13 mouse cellular contexts compared by ENCODE assay signal in genomic region chr4:43402212-43402611, GRCm38 (mm10). TPM values are rescaled to one million over a fixed set of nuclear protein-coding genes. Genes with fewer than 3 reads are reported as not detected.
A peak's percentile ranks its signal among the peaks of the same experiment; 100 is the strongest.
DNase-seq lines count a peak whose midpoint lies in the region; ATAC-seq and TF ChIP-seq lines count a peak whose summit lies in the region.
"Had no signal": no experiment of that assay in that cellular context is flagged by ENCODE, and none has a peak within 500 bp of the region (broad histone marks: within the 10 kb centered on the region; RNA-seq: fewer than 3 reads in every experiment).

No protein-coding gene starts in this region.

- WGBS in kidney, adult 2 months = 57% methylated on average over 9 of the region's 9 CpGs
- 50% methylated on average over 9 of the region's 9 CpGs for WGBS in intestine, embryonic 14.5 days

- H3K27me3 ChIP-seq in kidney, adult 2 months (replicated peaks; ENCODE audit: control insufficient read depth, insufficient read depth, low read length) = no peaks in the 10 kb centered on the region
- H3K27me3 ChIP-seq in intestine, embryonic 14.5 days (replicated peaks; ENCODE audit: control insufficient read depth, insufficient read depth, low read length) = no peaks in the 10 kb centered on the region
- H3K27me3 ChIP-seq: forebrain, embryonic 15.5 days; midbrain, embryonic 12.5 days had no signal

- peak overlapping the region; percentile 31 for H3K4me2 ChIP-seq in intestine, embryonic 14.5 days (ENCODE audit: low read length)
- H3K4me2 ChIP-seq: forebrain, embryonic 15.5 days; midbrain, embryonic 12.5 days had no signal

- H3K4me3 ChIP-seq in kidney, adult 2 months (ENCODE audit: insufficient read depth, low read depth, low read length) = no peak overlapping the region
- H3K4me3 ChIP-seq in intestine, embryonic 14.5 days (ENCODE audit: low read depth, low read length) = peak overlapping the region; percentile 8; the same call in 1 of the 2 replicates
- H3K4me3 ChIP-seq: forebrain, embryonic 15.5 days; midbrain, embryonic 12.5 days had no signal

- no peaks in the 10 kb centered on the region for H3K9me3 ChIP-seq in intestine, embryonic 14.5 days (ENCODE audit: control insufficient read depth, low read length)
- H3K9me3 ChIP-seq: forebrain, embryonic 15.5 days; midbrain, embryonic 12.5 days had no signal

- no peaks in the 10 kb centered on the region for H3K36me3 ChIP-seq in kidney, adult 2 months (ENCODE audit: control insufficient read depth, insufficient read depth, low read length)
- no peaks in the 10 kb centered on the region for H3K36me3 ChIP-seq in intestine, embryonic 14.5 days (ENCODE audit: control insufficient read depth, insufficient read depth, low read length)
- H3K36me3 ChIP-seq: forebrain, embryonic 15.5 days; midbrain, embryonic 12.5 days had no signal

- H3K27ac ChIP-seq in kidney, adult 2 months (ENCODE audit: insufficient read depth, low read depth, low read length) = no peak overlapping the region
- no peak overlapping the region for H3K27ac ChIP-seq in intestine, embryonic 14.5 days (ENCODE audit: low read depth)
- H3K27ac ChIP-seq: forebrain, embryonic 15.5 days; midbrain, embryonic 12.5 days had no signal

- DNase-seq in kidney, adult 2 months = peak; percentile 23
- DNase-seq in kidney, postnatal 36 days = no peak
- peak; percentile 59 for DNase-seq in A20 (ENCODE audit: low read depth, low spot score)
- peak; percentile 69 for DNase-seq in adrenal gland, postnatal 14 days
- no peak for DNase-seq in intestine, embryonic 14.5 days (ENCODE audit: low spot score)
- no peak for DNase-seq in cerebellum, adult 9-10 months
- DNase-seq in thymus, postnatal 10 days (ENCODE audit: low spot score in 2 of 2) = no peak
- DNase-seq in frontal cortex, postnatal 25 days (ENCODE audit: low spot score in 2 of 2) = no peak
- DNase-seq: kidney, adult 9 months; thymus, adult 18-20 months had no signal

- peaks cover 33% of the 10 kb centered on the region for H3K4me1 ChIP-seq in kidney, adult 2 months (ENCODE audit: control insufficient read depth, insufficient read depth, low read length)
- H3K4me1 ChIP-seq in intestine, embryonic 14.5 days (replicated peaks; ENCODE audit: control insufficient read depth, insufficient read depth, low read length) = peaks cover 51% of the 10 kb centered on the region

- ATAC-seq in intestine, embryonic 14.5 days (replicated peaks; ENCODE audit: low FRiP score, low TSS enrichment, low read depth) = no peak
- ATAC-seq: forebrain, embryonic 15.5 days had no signal

- no peak overlapping the region for H3K9ac ChIP-seq in intestine, embryonic 14.5 days (ENCODE audit: low read length)
- H3K9ac ChIP-seq: forebrain, embryonic 15.5 days; midbrain, embryonic 12.5 days had no signal

- TF ChIP-seq CTCF in kidney, adult 2 months (conservative IDR thresholded peaks at IDR 0.05; ENCODE audit: insufficient read depth, insufficient read length, low read depth, low read length) = no peak

- TF ChIP-seq POLR2A in kidney, adult 2 months (IDR thresholded peaks at IDR 0.05; ENCODE audit: low read depth, low read length) = no peak

RNA-seq across cellular contexts. Expression of gene Rusc2, which starts 20.4 kb away (rescaled TPM):
- polyA plus RNA-seq in kidney, adult 2 months (2012; rRNA removed) = 15.5 and 17.3 TPM in 2 replicates
- total RNA-seq in adrenal gland, postnatal 14 days (2021) = 34.8 and 38.6 TPM in 2 replicates
- 11.2 and 11.7 TPM in 2 replicates for polyA plus RNA-seq in intestine, embryonic 14.5 days (2014; fragmentation: Nextera tagmentation; extraction: Ambion mirVana)
- total RNA-seq: CH12.LX had no signal

RNA-seq across cellular contexts. Expression of gene Fam166b, which starts 26.7 kb away (rescaled TPM):
- 1.3 and 1.6 TPM in 2 replicates for polyA plus RNA-seq in kidney, adult 2 months (2012; rRNA removed)
- not detected in 2 replicates for total RNA-seq in adrenal gland, postnatal 14 days (2021)
- 0.18 TPM in 1 of 2 replicates, not detected in the other for polyA plus RNA-seq in intestine, embryonic 14.5 days (2014; fragmentation: Nextera tagmentation; extraction: Ambion mirVana)
- total RNA-seq: CH12.LX had no signal

RNA-seq across cellular contexts. Expression of gene Tesk1, which starts 39.5 kb away (rescaled TPM):
- polyA plus RNA-seq in kidney, adult 2 months (2012; rRNA removed) = 59.0 and 72.5 TPM in 2 replicates
- 53.9 and 59.0 TPM in 2 replicates for total RNA-seq in adrenal gland, postnatal 14 days (2021)
- polyA plus RNA-seq in intestine, embryonic 14.5 days (2014; fragmentation: Nextera tagmentation; extraction: Ambion mirVana) = 8.6 and 9.5 TPM in 2 replicates

RNA-seq across cellular contexts. Expression of gene Cd72, which starts 52.2 kb away (rescaled TPM):
- polyA plus RNA-seq in kidney, adult 2 months (2012; rRNA removed) = 4.5 and 12.6 TPM in 2 replicates
- 2.7 and 12.7 TPM in 2 replicates for total RNA-seq in adrenal gland, postnatal 14 days (2021)
- polyA plus RNA-seq in intestine, embryonic 14.5 days (2014; fragmentation: Nextera tagmentation; extraction: Ambion mirVana) = 4.2 and 4.8 TPM in 2 replicates

Comparison
In these comparisons a context has a peak if more than half of its experiments do, and no peak if none do; other contexts are left out.
1. DNase-seq: peak in kidney, adult 2 months (single experiment), A20 (single experiment) and adrenal gland, postnatal 14 days (single experiment); none in kidney, postnatal 36 days (0 of 2), intestine, embryonic 14.5 days (single experiment), cerebellum, adult 9-10 months (single experiment), thymus, postnatal 10 days (0 of 2) and frontal cortex, postnatal 25 days (0 of 2).